Mouse (Mus musculus): ENCODE results near the gene Clmn. TPM values are rescaled to one million over a fixed set of nuclear protein-coding genes. Genes with fewer than 3 reads are reported as not detected.

The Clmn gene
- total and polyA plus RNA-seq, 2 experiments from 2014 or later = 2.2 to 2.4 TPM

DNA sequence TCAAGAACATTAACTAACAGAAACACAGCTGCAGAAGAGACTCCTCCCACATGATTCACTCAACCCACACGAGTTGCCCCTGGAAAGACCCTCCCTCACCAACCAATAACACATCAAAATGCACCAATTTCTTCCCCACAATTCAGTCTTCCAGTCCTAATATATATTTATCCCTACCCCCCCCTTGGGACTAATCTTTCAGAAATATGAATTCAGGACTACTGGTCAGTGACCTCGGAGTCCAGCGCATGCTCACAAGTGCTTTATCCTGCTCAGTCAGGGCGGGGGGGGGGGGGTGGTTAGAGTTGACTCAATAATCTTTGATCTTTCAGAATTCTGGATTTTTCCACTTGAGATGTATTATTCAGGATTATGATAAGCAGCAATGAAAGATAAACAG is 111.2 kb downstream of the Clmn start:
- ATAC-seq (ENCODE audit: low FRiP score) (no peak), DNase-seq (ENCODE audit: low spot score) (no peak)
- H3K4me3 ChIP-seq (ENCODE audit: low read depth, low read length) = no peak overlapping the region
- no peaks in the 10 kb centered on the region for H3K9me3 ChIP-seq (ENCODE audit: low read length)
- WGBS = 61% methylated on average over 4 of the region's 4 CpGs
- no peak for TF ChIP-seq CTCF (IDR thresholded peaks at IDR 0.05)
- H3K27me3 ChIP-seq (ENCODE audit: insufficient read depth, low read length) = no peaks in the 10 kb centered on the region
- H3K4me2 ChIP-seq (ENCODE audit: low read depth, low read length, poor library complexity, severe bottlenecking) = no peak overlapping the region
- H3K36me3 ChIP-seq (ENCODE audit: insufficient read depth, low read length) = no peaks in the 10 kb centered on the region
- H3K27ac ChIP-seq (ENCODE audit: low read depth, low read length) = no peak overlapping the region
- no peak overlapping the region for H3K9ac ChIP-seq (replicated peaks; ENCODE audit: low read length, poor library complexity, severe bottlenecking)
- peaks cover 14% of the 10 kb centered on the region; the same call in 1 of the 2 replicates for H3K4me1 ChIP-seq (ENCODE audit: insufficient read depth, low read length)

DNA sequence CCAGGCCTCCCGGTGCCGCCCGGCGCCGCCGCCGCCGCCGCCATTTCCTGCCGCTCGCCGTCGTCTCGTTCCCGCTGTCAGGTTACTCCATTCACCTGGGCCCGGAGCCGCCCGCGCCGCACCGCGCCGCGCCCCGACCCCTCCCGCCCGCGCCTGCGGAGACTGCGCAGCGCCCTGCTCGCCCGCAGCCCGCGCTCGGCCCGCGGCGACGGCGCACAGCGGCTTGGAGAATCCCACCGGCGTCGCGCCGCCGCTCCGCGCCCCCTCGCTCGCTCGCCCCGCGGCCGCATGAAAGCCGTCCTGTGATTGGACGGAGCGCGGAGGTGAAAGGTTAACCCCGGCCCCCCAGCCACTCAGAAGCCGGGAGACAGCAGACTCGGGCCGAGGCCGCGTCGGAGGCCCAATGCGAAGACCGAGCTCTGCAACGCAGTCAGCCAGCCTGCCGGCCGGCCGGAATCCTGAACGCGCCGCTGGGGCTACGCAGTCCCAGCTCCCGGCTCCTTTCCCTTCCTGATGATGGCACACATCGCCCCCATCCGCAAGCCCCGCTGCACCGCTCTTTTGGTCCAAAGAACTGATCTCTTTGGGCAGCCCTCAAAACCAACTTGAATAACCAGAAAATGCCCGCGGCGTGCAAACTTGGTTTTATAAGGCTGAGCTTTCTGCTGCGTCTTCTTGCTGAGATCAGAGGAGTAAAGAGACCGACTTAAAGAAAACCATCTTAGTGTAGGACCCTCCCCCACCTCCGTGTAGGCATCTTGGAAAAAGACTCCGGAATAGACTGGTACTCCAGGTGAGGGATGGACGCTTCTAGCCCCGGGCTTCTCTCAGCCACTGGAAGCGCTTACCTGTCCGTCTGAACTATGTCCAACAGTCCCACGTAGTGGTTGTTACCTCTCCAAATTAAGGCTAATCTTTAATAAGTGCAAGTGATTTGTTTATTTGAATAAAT is 112.8 kb downstream of the Clmn start, which contains the start of gene Dicer1:
TSS of gene Dicer1 (minus strand) at position 139 of the 952 bp plus-strand sequence.
- Histone ChIP-seq H3K4me3 (ENCODE audit: low read depth, low read length) (peak within 1 kb of the TSS; percentile 89), H3K4me1 (ENCODE audit: insufficient read depth, low read length) (peaks cover 16% of the 10 kb centered on the region; the same call in 1 of the 2 replicates), H3K27ac (ENCODE audit: low read depth, low read length) (peak within 1 kb of the TSS; percentile 86), H3K36me3 (ENCODE audit: insufficient read depth, low read length) (no peaks in the 10 kb centered on the region), H3K4me2 (ENCODE audit: low read depth, low read length, poor library complexity, severe bottlenecking) (peak within 1 kb of the TSS; percentile 87), H3K9me3 (ENCODE audit: low read length) (no peaks in the 10 kb centered on the region), H3K9ac (replicated peaks; ENCODE audit: low read length, poor library complexity, severe bottlenecking) (peak within 1 kb of the TSS; percentile 94), H3K27me3 (ENCODE audit: insufficient read depth, low read length) (no peaks in the 10 kb centered on the region)
- ATAC-seq (ENCODE audit: low FRiP score) (peak; percentile 95), DNase-seq (ENCODE audit: low spot score) (peak; percentile 97)
- peak; percentile 49 for TF ChIP-seq CTCF (IDR thresholded peaks at IDR 0.05)
- under 1% methylated on average over 61 of the region's 94 CpGs for WGBS

DNA sequence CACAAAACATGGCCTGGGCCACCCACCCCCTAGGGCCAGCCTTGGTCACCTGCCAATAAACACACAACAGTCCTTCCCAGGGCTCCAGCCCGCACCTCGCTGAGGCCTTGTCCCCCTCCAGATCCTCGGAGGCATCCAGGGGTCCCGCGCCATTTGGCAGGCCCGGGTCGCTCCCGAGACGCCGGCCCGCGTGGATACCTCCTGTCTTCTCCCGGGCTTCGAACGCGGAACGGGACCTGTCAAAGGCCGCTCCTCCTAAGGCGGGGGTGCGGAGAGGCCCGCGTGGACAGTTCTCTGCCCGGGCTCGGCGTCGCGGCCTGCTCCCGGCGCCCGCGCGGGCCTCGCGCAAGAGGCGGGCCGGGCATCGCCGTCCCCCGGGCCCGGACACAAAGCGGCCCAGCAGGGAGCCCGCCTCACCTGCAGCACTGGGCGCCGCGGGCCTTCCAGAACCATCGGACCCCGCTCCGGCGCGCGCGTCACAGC is 113.5 kb downstream of the Clmn start:
- no peaks in the 10 kb centered on the region for H3K27me3 ChIP-seq (ENCODE audit: insufficient read depth, low read length)
- peaks cover 16% of the 10 kb centered on the region; the same call in 1 of the 2 replicates for H3K4me1 ChIP-seq (ENCODE audit: insufficient read depth, low read length)
- H3K36me3 ChIP-seq (ENCODE audit: insufficient read depth, low read length) = no peaks in the 10 kb centered on the region
- no peaks in the 10 kb centered on the region for H3K9me3 ChIP-seq (ENCODE audit: low read length)
- DNase-seq (ENCODE audit: low spot score) (peak; percentile 24), ATAC-seq (ENCODE audit: low FRiP score) (peak; percentile 42)
- peak overlapping the region; percentile 87 for H3K4me2 ChIP-seq (ENCODE audit: low read depth, low read length, poor library complexity, severe bottlenecking)
- TF ChIP-seq CTCF (IDR thresholded peaks at IDR 0.05) = no peak
- H3K9ac ChIP-seq (replicated peaks; ENCODE audit: low read length, poor library complexity, severe bottlenecking) = peak overlapping the region; percentile 94
- H3K27ac ChIP-seq (ENCODE audit: low read depth, low read length) = peak overlapping the region; percentile 86
- peak overlapping the region; percentile 89 for H3K4me3 ChIP-seq (ENCODE audit: low read depth, low read length)
- 0% methylated on average over 32 of the region's 52 CpGs for WGBS

DNA sequence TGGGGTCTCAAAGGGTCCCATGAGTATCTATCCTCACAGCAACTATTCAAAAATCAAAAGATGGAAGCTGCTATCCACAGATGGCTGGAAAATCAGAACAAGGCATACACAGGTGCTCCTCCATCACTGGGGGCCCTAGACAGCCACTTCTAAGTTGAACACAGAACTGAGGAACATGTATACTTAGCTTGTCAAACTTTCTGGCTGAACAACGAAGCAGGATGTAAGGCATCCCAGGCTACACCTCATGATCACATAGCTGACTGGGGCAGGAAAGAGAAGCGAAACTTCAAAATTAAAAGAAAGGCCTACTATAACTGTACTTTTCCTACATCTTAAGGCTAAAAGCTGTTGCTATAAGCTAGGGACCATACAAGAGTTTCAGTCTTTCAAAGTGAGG is 115.9 kb downstream of the Clmn start:
- H3K27ac ChIP-seq (ENCODE audit: low read depth, low read length) = no peak overlapping the region
- no peak for ATAC-seq (ENCODE audit: low FRiP score)
- no peak for TF ChIP-seq CTCF (IDR thresholded peaks at IDR 0.05)
- no peaks in the 10 kb centered on the region for H3K27me3 ChIP-seq (ENCODE audit: insufficient read depth, low read length)
- no peaks in the 10 kb centered on the region for H3K9me3 ChIP-seq (ENCODE audit: low read length)
- DNase-seq (ENCODE audit: low spot score) = no peak
- no peaks in the 10 kb centered on the region for H3K36me3 ChIP-seq (ENCODE audit: insufficient read depth, low read length)
- H3K4me2 ChIP-seq (ENCODE audit: low read depth, low read length, poor library complexity, severe bottlenecking) = no peak overlapping the region
- H3K4me1 ChIP-seq (ENCODE audit: insufficient read depth, low read length) = peaks cover 16% of the 10 kb centered on the region; the same call in 1 of the 2 replicates
- H3K9ac ChIP-seq (replicated peaks; ENCODE audit: low read length, poor library complexity, severe bottlenecking) = no peak overlapping the region; the same call in 1 of the 2 replicates
- WGBS = 92% methylated on average over 2 of the region's 2 CpGs
- H3K4me3 ChIP-seq (ENCODE audit: low read depth, low read length) = no peak overlapping the region

DNA sequence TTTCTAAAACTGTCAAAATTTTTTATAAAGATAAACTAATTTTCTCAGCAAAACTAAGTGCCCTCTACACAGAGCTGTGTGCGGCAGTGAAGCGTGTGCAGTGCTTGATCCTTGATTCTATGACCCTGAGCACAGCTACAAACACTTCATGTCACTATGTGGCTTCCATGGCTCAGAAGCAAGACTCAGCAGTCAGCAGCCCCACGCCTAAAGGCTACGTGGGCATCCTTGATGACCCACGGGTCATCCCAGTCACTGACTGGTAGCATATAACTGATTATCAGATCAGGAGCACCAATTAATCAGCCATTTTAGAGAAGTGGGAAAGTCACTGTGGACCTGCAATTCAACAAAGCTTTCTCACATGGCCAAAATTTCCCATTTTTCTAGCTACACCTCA is 117.6 kb downstream of the Clmn start:
- H3K36me3 ChIP-seq (ENCODE audit: insufficient read depth, low read length) = no peaks in the 10 kb centered on the region
- DNase-seq (ENCODE audit: low spot score) (no peak), ATAC-seq (ENCODE audit: low FRiP score) (no peak)
- TF ChIP-seq CTCF (IDR thresholded peaks at IDR 0.05) = no peak
- WGBS = 96% methylated on average over 5 of the region's 5 CpGs
- no peaks in the 10 kb centered on the region for H3K27me3 ChIP-seq (ENCODE audit: insufficient read depth, low read length)
- no peak overlapping the region for H3K4me3 ChIP-seq (ENCODE audit: low read depth, low read length)
- no peak overlapping the region for H3K27ac ChIP-seq (ENCODE audit: low read depth, low read length)
- H3K9ac ChIP-seq (replicated peaks; ENCODE audit: low read length, poor library complexity, severe bottlenecking) = no peak overlapping the region
- H3K9me3 ChIP-seq (ENCODE audit: low read length) = no peaks in the 10 kb centered on the region
- no peak overlapping the region for H3K4me2 ChIP-seq (ENCODE audit: low read depth, low read length, poor library complexity, severe bottlenecking)
- peaks cover 16% of the 10 kb centered on the region; the same call in 1 of the 2 replicates for H3K4me1 ChIP-seq (ENCODE audit: insufficient read depth, low read length)

DNA sequence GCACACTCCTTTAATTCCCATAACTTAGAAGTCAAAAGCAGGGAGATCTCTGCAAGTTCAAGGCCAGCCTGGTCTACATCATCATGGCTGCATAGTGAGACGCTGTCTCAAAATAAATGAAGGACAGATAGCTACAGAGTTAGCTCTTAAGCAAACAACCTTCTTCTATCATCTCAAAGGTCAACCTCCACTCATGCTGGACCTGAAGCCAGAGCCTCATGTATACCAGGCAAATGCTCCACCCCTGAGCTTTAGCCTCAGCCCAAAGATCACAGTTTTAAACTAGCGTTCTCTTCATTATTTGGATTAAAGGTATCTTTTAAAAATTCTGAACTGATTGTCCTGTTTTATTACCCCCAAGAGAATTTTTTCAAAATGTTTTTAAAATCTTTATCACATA is 118.3 kb downstream of the Clmn start:
- no peak overlapping the region for H3K4me3 ChIP-seq (ENCODE audit: low read depth, low read length)
- ATAC-seq (ENCODE audit: low FRiP score) = no peak
- TF ChIP-seq CTCF (IDR thresholded peaks at IDR 0.05) = no peak
- 94% methylated on average over 2 of the region's 2 CpGs for WGBS
- DNase-seq (ENCODE audit: low spot score) = no peak
- no peak overlapping the region for H3K4me2 ChIP-seq (ENCODE audit: low read depth, low read length, poor library complexity, severe bottlenecking)
- no peaks in the 10 kb centered on the region for H3K9me3 ChIP-seq (ENCODE audit: low read length)
- H3K27ac ChIP-seq (ENCODE audit: low read depth, low read length) = no peak overlapping the region
- H3K27me3 ChIP-seq (ENCODE audit: insufficient read depth, low read length) = no peaks in the 10 kb centered on the region
- H3K4me1 ChIP-seq (ENCODE audit: insufficient read depth, low read length) = peaks cover 16% of the 10 kb centered on the region; the same call in 1 of the 2 replicates
- no peak overlapping the region for H3K9ac ChIP-seq (replicated peaks; ENCODE audit: low read length, poor library complexity, severe bottlenecking)
- H3K36me3 ChIP-seq (ENCODE audit: insufficient read depth, low read length) = no peaks in the 10 kb centered on the region
